Mouse (Mus musculus) bone marrow, adult 2 months (tissue): ENCODE data around the gene Ugcg. TPM values are rescaled to one million over a fixed set of nuclear protein-coding genes. Genes with fewer than 3 reads are reported as not detected.

ENCODE experiments used
- H3K27ac ChIP-seq: fragments of 200-500 bp; 2 replicates; pipeline ENCODE4 v1.5.1; 2012; ENCODE audit warnings: low read depth, mild to moderate bottlenecking, control low read depth, inconsistent platforms, low read length; ENCODE audit not compliant: control insufficient read depth, poor library complexity, insufficient read depth
- H3K4me1 ChIP-seq: fragments of 200-500 bp; 2 replicates; pipeline ENCODE4 v1.6.1; 2011; ENCODE audit warnings: low read length; ENCODE audit not compliant: control insufficient read depth, insufficient read depth
- H3K4me3 ChIP-seq: fragments of 200-500 bp; replicated peaks from 2 replicates; pipeline ENCODE3; 2011; ENCODE audit warnings: mild to moderate bottlenecking, low read depth, low read length, control low read depth; ENCODE audit not compliant: control insufficient read depth
- CTCF ChIP-seq: fragments of 200-500 bp; IDR thresholded peaks from 2 replicates; pipeline ENCODE4 v1.5.1; 2011; ENCODE audit warnings: low read length, control low read depth; ENCODE audit not compliant: control insufficient read depth, insufficient read depth
- POLR2A ChIP-seq: fragments of 200-500 bp; IDR thresholded peaks from 2 replicates; pipeline ENCODE4 v1.6.1; 2011; ENCODE audit warnings: low read depth, mild to moderate bottlenecking, control low read depth, low read length, borderline replicate concordance; ENCODE audit not compliant: control insufficient read depth
- WGBS: fragments of 180-500 bp; shearing (Covaris S2); methylation state at CpG from one replicate; pipeline ENCODE4 v1.1.7; 2018; 5-methylcytosine and 5-hydroxymethylcytosine counted together
- polyA plus RNA-seq: library from polyadenylated mRNA; stranded (reverse); fragments of >200 nt; gene quantifications from 2 replicates; pipeline ENCODE4 v1.2.4, GENCODE M21; 2011; ENCODE audit warnings: low replicate concordance; ENCODE audit not compliant: missing spikeins, insufficient read depth, insufficient read length

Gene Ugcg
- polyA plus RNA-seq, 1 experiment: 18.7 TPM

DNA sequence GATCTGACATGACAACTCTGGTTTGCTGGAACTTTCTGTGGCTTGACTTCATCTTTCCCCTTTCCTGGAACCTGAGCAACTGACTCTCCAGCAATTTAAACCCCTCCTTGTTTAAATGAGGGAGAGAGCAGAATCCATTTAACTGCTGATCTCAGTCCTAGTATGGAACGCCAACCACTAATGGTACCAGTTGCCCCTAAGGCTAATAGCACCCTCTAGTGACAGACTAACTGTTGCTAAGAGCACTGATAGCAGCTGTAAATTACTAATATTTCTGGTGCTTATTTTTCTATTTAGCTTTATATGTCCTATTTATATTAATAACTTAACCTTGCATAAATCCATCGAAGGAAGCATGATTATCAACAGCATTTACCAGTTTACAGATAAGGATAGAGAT, 74.4 kb downstream of the Ugcg start:
- TF ChIP-seq POLR2A: no peak
- peak; percentile 31; the same call in 1 of the 2 replicates for TF ChIP-seq CTCF
- Histone ChIP-seq H3K27ac (peak overlapping the region; percentile 83; the same call in 1 of the 2 replicates), H3K4me1 (peaks cover 13% of the 10 kb centered on the region), H3K4me3 (no peak overlapping the region)
- WGBS: 65% methylated on average over 2 of the region's 2 CpGs

DNA sequence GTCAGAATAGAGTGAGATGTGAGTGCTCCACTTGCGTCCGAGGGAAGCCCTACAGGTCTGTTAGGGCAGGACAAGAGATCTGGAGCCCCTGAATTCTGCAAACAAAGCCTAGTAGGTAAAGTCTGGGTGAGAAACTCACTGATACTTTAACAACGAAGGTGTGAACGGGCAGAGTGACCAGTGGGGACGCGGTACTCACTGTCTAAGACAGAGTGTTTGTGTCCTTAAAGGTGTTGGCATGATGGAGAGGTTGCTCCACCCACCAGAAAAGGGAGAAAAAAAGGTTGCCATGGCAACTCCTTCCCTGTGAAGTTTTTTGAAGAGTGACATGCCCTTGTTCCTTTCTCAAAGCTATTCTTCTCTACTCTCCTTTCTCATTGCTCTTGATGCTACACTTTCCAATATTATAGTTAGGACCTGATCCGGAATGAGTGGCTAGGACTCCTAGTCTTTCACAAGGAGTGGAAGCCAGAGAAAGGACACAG, 75.6 kb downstream of the Ugcg start:
- Histone ChIP-seq H3K4me1 (peaks cover 11% of the 10 kb centered on the region), H3K27ac (peak overlapping the region; percentile 65; the same call in 1 of the 2 replicates), H3K4me3 (no peak overlapping the region)
- 89% methylated on average over 7 of the region's 7 CpGs for WGBS
- no peak for TF ChIP-seq POLR2A

DNA sequence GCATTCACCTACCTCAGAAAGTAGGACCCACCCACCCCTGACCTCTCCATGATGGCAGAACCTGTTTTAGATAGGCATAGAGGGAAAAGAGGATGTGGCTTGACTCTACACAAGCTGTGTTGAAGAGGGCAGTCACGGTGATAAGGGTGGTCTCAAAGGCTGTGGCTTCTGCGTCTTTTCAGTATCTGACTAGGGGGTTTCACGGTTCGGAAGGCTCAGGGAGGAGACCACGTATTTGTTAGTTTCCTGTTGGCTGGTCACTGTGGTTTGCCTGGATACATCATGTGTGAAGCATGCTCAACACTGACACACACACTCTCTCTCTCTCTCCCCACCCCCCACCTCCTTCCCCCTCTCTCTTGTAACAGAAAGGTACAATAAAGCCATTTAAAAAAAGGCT, 76.1 kb downstream of the Ugcg start:
- H3K4me3 ChIP-seq: no peak overlapping the region
- WGBS: 15% methylated on average over 5 of the region's 5 CpGs
- peak overlapping the region; percentile 65 for H3K27ac ChIP-seq
- TF ChIP-seq CTCF: no peak
- no peak for TF ChIP-seq POLR2A
- H3K4me1 ChIP-seq: peaks cover 11% of the 10 kb centered on the region

DNA sequence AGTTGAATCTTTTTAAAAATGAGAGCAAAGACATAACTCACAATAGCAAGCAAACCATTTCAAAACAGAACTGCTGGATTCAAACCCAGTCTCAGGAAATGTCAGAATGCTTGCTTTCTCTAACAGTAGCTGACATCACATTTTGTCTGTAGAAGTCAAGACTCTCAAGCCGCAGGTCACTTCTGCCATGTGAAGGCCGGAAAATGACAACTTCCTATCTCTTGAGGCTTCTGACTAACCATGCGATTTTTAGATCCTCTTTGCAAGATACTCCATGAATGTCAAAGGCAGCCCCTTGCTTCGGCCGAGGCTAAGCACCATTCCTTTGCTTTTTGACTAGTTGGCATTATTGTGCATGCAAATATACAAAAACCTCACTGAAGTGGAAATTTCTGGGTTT, 76.6 kb downstream of the Ugcg start:
- no peak overlapping the region for H3K4me3 ChIP-seq
- TF ChIP-seq POLR2A (no peak), CTCF (no peak)
- 25% methylated on average over 5 of the region's 5 CpGs for WGBS
- peaks cover 11% of the 10 kb centered on the region for H3K4me1 ChIP-seq
- H3K27ac ChIP-seq: no peak overlapping the region; the same call in 1 of the 2 replicates

Other genes with a start within 250 kb of the Ugcg start
- gene Zkscan16, start 245.6 kb upstream of the Ugcg start, polyA plus RNA-seq: not detected in 2 replicates
- gene Ptgr1, start 202.1 kb upstream of the Ugcg start, polyA plus RNA-seq: 5.9 and 12.4 TPM in 2 replicates
- gene Dnajc25, start 194.2 kb upstream of the Ugcg start, polyA plus RNA-seq: 6.9 and 7.3 TPM in 2 replicates
- 16.2 TPM in 1 of 2 replicates, not detected in the other for gene Gm20503, start 186.0 kb upstream of the Ugcg start, polyA plus RNA-seq
- gene Gng10, start 154.2 kb upstream of the Ugcg start, polyA plus RNA-seq: 8.4 and 20.3 TPM in 2 replicates
- gene AI481877, start 50.3 kb upstream of the Ugcg start, polyA plus RNA-seq: not detected in 2 replicates
- 21.3 and 25.3 TPM in 2 replicates for gene Susd1, start 249.4 kb downstream of the Ugcg start, polyA plus RNA-seq